Mouse (Mus musculus) ZHBTc4 (cell line): ENCODE data around the gene Bcl10.
"Not testable (repeated sequence)": the region's sequence is repeated elsewhere in the genome, so short reads cannot be mapped to it uniquely, and the experiment has no call there.

Source experiments
- DNase-seq: peaks from one replicate; pipeline ENCODE4 v3.0.0-alpha.2; 2011; ENCODE audit warnings: low read depth, low spot score

Gene Bcl10

DNA sequence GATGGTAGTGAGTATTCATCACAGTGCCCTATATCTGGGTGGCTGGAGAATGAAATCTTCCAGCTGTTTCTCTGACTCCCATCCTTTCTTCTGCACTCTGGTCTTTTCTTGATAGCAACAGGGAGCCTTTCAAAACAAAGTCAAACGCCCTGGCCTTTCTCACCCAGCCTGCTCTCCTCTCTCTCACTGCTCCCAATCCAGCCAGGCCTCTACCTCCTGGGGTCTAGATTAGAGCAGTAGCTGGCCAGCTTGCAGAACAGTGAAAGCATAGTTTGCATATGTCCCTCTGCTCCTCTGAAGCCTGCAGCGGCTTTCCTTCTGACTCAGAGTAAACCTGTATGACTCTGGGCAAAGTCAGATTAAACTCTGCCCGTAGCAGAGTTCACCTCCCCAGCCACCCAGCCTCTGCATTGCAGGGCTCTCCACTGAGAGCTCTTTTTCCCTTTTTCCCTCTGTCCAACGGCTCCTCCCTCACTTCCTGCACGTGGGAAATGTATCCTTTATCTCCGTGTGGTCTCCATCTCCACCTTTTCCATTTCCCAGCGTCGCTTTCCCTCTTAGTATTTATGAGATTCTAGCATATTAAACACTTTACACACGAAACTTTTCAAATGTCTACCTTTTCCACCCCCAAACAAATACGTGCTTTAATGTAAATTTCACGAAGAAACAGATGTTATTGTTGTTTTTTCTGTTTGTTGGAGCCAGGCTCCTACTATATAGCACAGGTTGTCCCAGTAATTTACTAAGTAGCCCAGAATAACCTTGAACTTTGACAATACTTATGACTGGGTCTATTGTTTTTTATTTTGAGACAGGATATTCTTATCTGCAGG, at the start of gene Bcl10:
Gene Bcl10 (plus strand): TSS at position 786 of the 836 bp plus-strand sequence.
- DNase-seq = no peak

- peak; percentile 79 for DNase-seq
These were observed 49.3 kb upstream of the Bcl10 start for GRCm38 (mm10) chr3:145873271-145873670.

DNA sequence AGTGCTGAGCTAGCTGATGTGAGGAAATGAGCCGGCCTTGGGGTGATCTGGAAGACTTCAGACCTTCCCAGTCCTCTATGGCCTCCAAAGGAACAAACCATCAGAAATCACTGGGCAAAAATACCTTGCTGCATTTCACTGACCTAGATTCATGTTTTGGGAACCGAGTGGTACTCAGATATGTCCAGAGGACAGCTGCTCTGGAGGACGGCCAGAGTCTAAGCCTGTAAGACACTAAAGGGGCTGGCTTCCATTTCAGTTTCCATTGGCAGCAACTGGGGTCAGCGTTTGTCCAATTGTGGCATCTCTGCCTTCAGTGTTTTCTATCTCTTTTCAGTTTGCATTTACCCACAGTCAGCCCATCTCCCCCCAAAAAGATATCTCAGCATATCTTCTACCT, 48.5 kb upstream of the Bcl10 start:
- DNase-seq = no peak

DNA sequence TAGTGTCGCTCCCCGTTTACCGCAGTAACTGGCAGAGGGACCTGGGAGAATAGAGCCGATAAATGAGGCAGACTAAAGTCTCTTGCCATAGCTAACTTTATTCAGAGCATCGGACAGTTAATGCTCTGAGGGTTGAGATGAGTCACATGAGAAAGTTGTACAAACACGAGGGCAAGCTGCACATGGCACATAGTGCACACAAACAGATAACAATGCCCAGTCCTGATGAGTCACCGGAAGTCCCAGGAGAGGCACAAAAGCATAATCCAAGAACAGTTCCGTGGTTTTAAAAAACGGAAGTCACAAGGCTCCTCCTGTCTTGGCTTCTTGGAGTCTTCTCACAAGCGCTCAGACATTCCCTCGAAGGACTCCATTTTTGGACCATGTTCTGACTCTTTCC, 46.5 kb upstream of the Bcl10 start:
- DNase-seq = no peak

- not testable (repeated sequence) for DNase-seq
These were observed 43.7 kb upstream of the Bcl10 start for GRCm38 (mm10) chr3:145878867-145879266.

DNA sequence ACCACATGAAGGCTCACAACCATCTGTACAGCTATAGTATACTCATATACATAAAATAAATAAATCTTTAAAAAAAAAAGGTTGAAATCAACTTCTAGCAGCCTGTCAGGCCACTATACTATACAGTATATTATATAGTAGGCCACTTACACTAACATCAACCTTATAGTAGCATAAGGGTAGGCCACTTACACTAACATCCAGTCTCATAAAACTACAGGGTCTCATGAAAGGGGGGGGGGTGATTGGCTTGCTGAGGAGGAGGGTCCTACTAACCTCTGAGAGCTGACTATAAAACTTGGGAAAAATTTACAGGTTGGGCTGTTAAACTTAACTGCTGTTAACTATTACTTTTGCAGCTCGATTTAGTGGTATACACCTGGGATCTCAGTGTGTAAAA, 42.3 kb upstream of the Bcl10 start:
- no peak for DNase-seq

GRCm38 (mm10) chr3:145882076-145882874, 40.3 kb upstream of the Bcl10 start:
- no peak for DNase-seq

DNA sequence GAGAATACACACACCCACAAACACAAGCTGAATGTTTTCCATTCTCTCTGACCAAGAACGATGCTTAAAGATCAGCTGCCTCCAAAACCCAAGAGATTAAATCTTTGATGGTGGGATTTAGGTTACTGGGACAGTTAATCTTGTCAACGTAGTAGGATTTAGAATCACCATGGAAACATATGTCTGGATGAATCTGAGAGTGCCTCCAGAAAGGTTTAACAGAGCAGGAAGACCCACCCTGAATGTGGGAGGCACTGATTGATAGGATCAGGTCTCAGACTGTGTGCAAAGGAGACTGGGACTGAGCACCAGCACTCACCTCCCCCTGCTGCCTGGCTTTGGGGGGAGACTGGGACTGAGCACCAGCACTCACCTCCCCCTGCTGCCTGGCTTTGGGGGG, 39.4 kb upstream of the Bcl10 start:
- no peak for DNase-seq

DNA sequence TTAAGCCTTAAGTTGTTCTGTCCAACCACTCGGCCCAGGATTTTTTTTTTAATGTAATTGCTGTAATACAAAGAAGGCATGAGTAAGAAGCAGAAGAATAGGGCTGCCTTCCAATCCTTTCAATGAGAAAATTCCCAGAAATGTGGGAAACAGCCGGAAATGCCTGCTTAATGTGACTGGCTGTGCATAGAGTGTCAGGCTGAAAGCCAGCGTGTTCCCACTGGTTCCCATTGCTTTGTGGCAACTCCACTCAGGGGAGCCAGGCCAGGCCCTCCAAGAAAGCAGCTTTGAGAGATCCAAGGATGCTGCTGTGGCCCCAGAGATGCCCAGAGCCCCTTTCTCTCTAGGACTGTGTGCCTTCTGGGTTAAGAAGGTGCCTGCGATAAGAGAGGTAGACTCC, 37.2 kb upstream of the Bcl10 start:
- DNase-seq = no peak

DNA sequence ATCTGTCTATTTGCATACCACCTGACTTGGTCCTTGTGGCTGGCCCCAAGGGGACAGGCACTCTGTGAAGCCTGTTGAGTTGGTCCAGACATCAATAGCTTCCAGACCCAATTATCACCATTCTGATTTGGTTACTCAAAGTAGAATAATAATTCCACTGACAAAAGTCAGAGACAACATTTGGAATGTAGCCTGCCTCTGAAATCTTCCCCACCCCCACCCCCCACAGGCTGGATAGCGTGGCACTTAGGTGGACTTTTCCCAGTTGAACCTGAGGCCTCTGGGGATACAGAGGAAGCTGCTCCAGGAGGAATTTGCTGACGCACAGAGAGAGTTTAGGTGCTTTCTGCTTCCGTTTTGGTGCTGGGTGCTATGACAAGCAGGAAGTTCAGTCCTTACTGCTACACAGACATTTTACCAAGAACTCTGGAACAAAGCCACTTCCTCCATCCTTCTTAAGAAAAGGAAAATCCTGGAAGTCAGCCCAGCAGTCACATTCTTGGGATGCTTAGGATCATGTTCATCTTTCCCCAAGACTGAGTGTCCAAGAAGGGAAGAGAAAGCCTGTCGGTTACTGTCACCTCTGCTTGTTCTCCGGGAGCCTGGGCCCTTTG, 36.6 kb upstream of the Bcl10 start:
- peak; percentile 27 for DNase-seq

GRCm38 (mm10) chr3:145887430-145887971, 35.1 kb upstream of the Bcl10 start:
- no peak for DNase-seq

DNA sequence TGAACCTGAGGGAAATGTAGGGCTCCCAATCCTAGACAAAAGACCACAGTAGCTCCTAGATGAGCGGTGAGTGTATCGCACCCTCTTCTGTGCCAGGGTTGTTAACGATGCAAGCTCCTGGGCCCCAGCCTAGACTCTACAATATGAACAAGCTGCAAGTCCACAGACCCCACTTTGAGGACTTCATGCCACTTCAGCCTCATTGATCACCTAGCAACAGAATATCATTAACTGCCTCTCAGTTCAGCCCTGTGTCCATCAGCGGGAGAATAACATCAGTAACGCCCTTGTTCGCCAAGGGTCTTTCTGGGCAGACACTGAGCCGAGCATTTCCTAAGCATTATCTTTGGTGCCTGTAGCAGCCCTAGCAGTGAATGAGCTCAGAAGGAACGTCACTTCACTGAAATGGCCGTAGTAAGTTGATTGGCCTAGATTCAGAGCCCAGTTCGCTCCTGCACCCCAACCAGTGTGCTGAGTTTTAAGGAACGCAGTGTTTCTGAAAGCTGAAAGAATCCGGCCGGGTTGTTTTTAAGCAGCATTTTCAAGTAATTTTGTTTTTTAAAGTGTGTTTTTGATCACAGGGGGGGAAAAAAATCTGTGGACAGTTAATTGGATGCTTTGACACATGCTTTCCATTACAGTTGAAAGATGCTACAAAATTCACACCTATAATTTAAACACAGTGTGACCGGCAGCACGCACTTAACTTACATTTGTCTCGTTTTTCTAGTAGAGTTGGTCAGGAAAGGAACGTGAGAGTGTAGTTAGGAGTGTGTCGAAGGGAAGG, 32.1 kb upstream of the Bcl10 start:
- DNase-seq = no peak

GRCm38 (mm10) chr3:145892451-145892850, 30.2 kb upstream of the Bcl10 start:
- DNase-seq = no peak

GRCm38 (mm10) chr3:145894131-145894530, 28.5 kb upstream of the Bcl10 start:
- no peak for DNase-seq

DNA sequence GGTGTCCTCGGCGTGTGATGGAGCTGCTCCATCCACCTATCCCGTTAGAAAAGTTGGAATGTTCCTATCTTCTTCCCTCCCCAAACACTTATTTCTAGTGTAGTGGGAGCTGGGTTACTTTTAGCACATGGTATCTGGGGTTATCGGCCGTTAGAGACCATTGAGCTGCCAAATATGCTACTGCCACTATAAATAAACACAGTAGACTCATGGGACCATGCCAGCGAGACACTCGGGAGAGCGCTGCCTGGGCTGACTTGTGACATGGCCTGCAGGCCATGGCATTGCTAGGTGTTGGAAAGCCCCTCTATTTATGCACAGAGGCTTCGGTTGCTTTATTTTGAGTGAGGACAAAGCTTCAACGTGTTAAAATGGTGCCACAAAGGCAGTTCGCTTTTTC, 24.9 kb upstream of the Bcl10 start:
- DNase-seq = no peak

GRCm38 (mm10) chr3:145899832-145900231, 22.8 kb upstream of the Bcl10 start:
- no peak for DNase-seq

GRCm38 (mm10) chr3:145903530-145903929, 19.1 kb upstream of the Bcl10 start:
- no peak for DNase-seq

DNA sequence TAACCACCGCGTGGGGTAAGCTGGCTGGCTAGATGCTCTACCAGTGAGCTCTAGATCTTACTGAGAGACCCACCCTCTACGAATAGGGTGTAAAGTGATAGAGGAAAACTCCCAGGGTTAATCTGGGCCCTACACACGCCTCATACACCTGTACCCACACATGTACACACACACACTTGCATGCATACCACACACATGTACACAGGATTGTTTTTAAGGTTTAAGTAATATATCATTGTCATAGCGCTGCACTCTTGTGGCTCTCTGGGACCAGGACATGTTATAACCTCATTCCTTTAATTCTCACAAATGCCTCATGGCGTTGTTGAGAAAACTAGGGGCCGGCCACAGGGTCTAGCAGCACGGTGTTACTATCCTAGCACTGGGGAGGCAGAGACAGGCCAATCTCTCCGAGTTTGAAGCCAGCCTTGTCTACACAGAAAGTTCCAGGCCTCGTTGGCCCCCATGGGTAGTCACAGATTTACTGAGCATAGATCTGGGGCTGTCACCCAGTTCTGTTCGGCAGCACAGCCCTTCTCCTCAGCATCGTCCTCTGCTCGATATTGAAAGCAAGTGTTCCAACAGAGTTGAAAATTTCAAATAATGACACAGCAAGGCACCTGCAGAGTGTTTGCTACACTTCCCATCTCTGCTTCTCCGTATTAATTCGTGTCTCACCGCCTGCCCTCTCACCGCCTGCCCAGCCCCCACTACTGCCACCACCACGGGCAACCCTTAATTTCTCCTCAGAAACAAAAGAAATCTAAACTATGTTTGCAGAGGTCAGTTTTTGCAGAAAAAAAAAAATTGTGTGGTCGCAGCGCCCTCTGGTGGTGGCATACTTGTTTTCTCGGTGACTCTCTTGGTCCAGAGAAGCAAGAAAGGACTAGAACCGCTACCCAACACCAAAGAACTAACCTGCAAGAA, 17.5 kb upstream of the Bcl10 start:
- DNase-seq = peak; percentile 78

- no peak for DNase-seq
These were observed 16.0 kb upstream of the Bcl10 start for GRCm38 (mm10) chr3:145906582-145906981.

DNA sequence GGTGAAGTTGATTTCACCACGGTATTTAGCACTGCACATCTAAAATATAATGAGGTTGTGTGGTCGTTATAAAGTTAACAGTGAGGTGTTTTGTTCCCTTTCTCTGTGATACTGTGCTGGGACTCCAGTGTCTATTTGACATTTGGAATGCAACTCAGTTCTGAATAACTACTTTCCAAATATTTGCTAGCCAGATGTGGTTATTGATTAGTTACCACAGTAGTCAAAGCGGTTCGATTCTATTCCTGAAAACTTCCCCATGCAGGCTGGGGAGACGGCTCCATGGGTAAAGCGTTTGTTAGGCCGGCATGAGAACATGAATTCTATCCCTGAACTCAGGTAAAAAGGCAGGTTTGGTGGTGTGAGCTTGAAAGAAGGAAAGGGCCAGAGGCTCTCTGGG, 10.1 kb upstream of the Bcl10 start:
- no peak for DNase-seq
